Mouse (Mus musculus): ENCODE results near the gene Il18bp.

The Il18bp gene

DNA sequence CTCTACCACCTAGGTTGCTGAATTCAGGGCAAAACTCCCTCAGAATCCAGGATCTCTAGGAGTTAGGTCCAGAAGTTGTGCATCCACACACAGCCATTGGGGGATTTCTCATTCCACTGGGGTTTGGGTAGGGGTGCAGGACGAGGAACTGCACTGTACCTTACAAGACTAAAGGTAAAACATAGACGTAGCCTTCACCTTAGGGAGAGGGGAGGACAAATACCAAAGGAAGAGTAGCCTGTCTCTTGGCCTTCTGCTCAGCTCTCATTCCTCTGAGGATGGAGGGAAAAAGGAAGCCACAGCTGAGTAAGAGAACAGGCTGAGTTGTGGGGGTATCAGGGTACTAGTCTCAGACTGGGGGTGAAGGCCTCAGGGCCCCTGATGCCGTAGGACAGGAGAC, at the start of gene Il18bp:
TSS of gene Il18bp (minus strand) at position 101 of the 400 bp plus-strand sequence.
- no peak for TF ChIP-seq GATA4 (IDR thresholded peaks at IDR 0.05; ENCODE audit: insufficient replicate concordance, low read length)

- TF ChIP-seq GATA4 (IDR thresholded peaks at IDR 0.05; ENCODE audit: insufficient replicate concordance, low read length) = no peak
Observed at GRCm38 (mm10) chr7:102066363-102066762, 47.9 kb upstream of the Il18bp start.

- TF ChIP-seq GATA4 (IDR thresholded peaks at IDR 0.05; ENCODE audit: insufficient replicate concordance, low read length) = peak; percentile 25; the same call in 1 of the 2 replicates
Observed at GRCm38 (mm10) chr7:102065046-102065891, 46.8 kb upstream of the Il18bp start, which contains the start of the genes Rnf121, Xndc1 and Xntrpc. Gene Rnf121 (minus strand): TSS chr7:102065469. Gene Xndc1 (plus strand): TSS chr7:102065511. Gene Xntrpc (plus strand): TSS chr7:102065713.

- no peak for TF ChIP-seq GATA4 (IDR thresholded peaks at IDR 0.05; ENCODE audit: insufficient replicate concordance, low read length)
Observed at GRCm38 (mm10) chr7:102064655-102065045, 46.2 kb upstream of the Il18bp start.

DNA sequence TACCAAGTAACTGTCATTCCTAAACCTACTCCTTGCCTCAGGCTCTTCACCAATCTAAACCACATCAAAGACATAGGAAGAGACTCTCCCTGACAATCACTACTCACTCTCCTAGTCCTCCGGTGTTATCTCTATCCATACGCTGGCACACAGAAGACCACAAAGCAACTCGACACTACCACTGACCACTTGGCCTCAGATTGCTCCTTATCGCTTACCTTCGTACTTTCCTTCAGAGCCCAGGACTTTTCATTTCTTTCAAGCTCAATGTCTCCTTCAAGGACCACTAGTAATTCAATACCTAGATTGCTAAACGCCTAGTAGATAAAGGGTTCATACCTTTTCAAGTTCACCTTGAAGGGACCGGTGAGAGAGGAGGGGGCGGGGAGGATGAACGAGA, 45.4 kb upstream of the Il18bp start:
- TF ChIP-seq GATA4 (IDR thresholded peaks at IDR 0.05; ENCODE audit: insufficient replicate concordance, low read length) = no peak

GRCm38 (mm10) chr7:102062203-102062602, 43.7 kb upstream of the Il18bp start:
- TF ChIP-seq GATA4 (IDR thresholded peaks at IDR 0.05; ENCODE audit: insufficient replicate concordance, low read length) = no peak

- TF ChIP-seq GATA4 (IDR thresholded peaks at IDR 0.05; ENCODE audit: insufficient replicate concordance, low read length) = no peak
Observed at GRCm38 (mm10) chr7:102061353-102061752, 42.9 kb upstream of the Il18bp start.

DNA sequence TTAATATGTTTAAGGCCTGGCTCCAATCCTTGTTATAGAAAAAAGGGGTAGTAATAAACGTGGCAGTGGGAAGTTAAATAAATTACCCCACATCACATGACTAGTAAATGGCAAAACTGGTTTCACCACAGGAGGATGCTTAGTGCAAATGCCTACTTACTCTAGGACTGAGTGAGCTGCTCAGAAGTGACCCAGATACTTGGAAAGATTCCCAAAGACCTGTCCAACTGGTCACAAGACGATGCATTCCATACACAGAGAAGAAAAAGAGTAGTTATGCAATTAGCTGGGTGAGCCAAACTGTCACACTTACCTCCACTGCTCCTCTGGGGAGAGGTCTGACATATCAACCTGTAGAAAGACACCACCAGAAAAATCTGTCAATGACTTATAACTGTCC, 23.8 kb upstream of the Il18bp start:
- no peak for TF ChIP-seq GATA4 (IDR thresholded peaks at IDR 0.05; ENCODE audit: insufficient replicate concordance, low read length)

- TF ChIP-seq GATA4 (IDR thresholded peaks at IDR 0.05; ENCODE audit: insufficient replicate concordance, low read length) = no peak
Observed at GRCm38 (mm10) chr7:102037318-102037717, 18.8 kb upstream of the Il18bp start.

DNA sequence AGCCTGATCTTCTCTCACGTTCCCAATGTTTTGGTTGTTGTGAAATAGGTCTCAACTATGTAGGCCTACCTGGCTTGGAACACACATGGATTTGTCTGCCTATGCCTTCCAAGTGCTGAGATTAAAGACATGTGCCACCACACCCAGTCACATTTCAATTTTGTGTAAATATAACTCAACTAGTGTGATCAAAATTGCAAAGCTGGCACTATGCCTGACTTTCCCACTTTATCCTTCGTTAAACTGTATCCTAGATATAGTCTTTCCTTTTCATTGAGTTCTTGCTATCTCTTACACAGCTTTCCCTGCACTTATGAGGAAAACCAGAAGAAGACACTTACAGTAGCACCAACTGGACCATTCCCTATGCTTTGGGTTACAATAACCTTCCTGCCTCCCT, 17.0 kb upstream of the Il18bp start:
- no peak for TF ChIP-seq GATA4 (IDR thresholded peaks at IDR 0.05; ENCODE audit: insufficient replicate concordance, low read length)

GRCm38 (mm10) chr7:102034904-102035303, 16.4 kb upstream of the Il18bp start:
- TF ChIP-seq GATA4 (IDR thresholded peaks at IDR 0.05; ENCODE audit: insufficient replicate concordance, low read length) = no peak

GRCm38 (mm10) chr7:102025187-102026119, 7.0 kb upstream of the Il18bp start:
- TF ChIP-seq GATA4 (IDR thresholded peaks at IDR 0.05; ENCODE audit: insufficient replicate concordance, low read length) = no peak

DNA sequence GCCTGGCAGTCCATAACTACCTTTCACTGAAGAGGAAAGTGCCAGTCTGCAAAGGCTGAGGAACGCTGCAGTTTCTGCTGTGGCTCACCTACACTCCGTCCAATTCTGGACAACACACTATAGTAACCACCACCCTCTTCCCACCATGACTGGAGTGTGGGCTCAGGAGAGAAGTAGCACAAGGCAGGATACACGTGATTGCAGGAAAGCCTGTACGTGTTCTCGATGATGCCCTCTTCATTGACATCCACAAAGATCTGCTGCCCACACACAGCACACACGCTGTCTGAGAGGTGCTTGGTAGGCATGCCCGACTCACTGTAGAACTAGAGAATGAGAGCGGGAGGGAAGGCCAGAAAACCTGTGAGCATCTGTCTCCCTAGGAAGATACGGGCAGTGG, 5.3 kb upstream of the Il18bp start:
- no peak for TF ChIP-seq GATA4 (IDR thresholded peaks at IDR 0.05; ENCODE audit: insufficient replicate concordance, low read length)

- TF ChIP-seq GATA4 (IDR thresholded peaks at IDR 0.05; ENCODE audit: insufficient replicate concordance, low read length) = no peak
Observed at GRCm38 (mm10) chr7:102019362-102019761, 872 bp upstream of the Il18bp start.

DNA sequence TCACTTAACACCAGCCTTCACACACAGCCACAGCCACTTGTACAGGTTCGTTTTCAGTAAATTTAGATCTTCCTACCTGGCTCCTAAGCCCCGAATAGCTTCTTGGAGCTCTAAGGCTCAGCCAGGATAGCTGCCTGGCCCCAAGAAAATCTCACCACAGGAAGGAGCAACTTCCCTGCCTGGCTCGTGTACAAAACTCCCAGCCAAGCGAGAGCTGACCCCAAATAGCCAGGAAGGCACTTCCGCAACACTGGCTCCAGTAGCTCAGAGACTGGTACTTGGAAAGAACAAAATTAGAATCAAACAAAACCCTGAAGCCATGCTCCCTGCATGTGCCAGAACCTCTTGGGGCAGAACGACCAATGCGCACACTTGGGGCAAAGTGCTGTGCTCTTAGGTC, 456 bp downstream of the Il18bp start:
- no peak for TF ChIP-seq GATA4 (IDR thresholded peaks at IDR 0.05; ENCODE audit: insufficient replicate concordance, low read length)

DNA sequence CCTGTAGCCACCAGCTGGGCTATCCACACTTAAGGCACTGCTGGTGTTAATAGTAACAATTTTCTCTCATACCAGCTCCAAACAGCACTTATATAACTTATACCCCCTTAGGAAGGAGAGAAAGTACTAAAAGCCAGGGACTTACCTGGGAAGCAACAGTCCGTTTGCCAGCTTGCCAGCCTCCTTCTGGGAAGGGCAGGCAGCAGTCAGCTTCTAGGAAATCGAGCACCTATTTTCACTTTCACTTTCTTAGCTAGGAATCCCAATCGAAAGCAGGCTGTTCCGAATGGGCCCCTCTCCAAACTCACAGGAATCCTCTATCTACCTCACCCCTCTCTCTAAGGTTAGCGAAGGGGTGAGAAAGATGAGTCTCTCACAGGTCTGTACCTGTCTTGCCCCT, 1.0 kb downstream of the Il18bp start:
- TF ChIP-seq GATA4 (IDR thresholded peaks at IDR 0.05; ENCODE audit: insufficient replicate concordance, low read length) = no peak
